In the genomic region with DNA sequence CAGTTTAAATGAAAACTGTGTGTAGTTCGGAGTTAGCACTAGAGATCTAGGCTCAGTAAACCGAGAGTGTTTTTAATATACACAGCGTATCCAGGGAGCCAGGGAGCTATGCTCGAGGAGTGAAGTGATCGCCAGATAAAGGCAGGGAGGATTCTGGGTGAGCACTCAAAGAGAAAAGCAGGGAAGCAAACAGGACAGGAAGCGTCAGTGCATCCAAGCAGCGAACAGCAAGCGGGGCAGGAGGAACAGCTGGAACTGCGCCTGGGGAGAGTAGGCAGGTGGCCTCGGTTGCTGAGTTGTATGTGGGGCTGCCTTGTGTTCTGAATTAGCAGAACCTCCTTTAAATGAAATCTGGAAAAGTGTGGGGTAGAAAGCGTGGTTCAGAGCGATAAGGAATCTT, we compare ENCODE assay signal across 12 mouse cellular contexts.
A peak's percentile ranks its signal among the peaks of the same experiment; 100 is the strongest.
DNase-seq lines count a peak whose midpoint lies in the region; ATAC-seq and TF ChIP-seq lines count a peak whose summit lies in the region.
"Had no signal": no experiment of that assay in that cellular context is flagged by ENCODE, and none has a peak within 500 bp of the region (broad histone marks: within the 10 kb centered on the region; RNA-seq: fewer than 3 reads in every experiment).

No protein-coding gene starts in this region.

- H3K4me1 ChIP-seq in forebrain, postnatal 0 days (ENCODE audit: insufficient read depth), result no peaks in the 10 kb centered on the region
- H3K4me1 ChIP-seq in forebrain, embryonic 12.5 days, result peaks cover 9% of the 10 kb centered on the region; the same call in 1 of the 2 replicates
- 0 out of 2 replicates have a peak, but pooled peaks cover 3% of the 10 kb centered on the region for H3K4me1 ChIP-seq in kidney, postnatal 0 days (replicated peaks; ENCODE audit: insufficient read depth, low read length)

- peaks cover 72% of the 10 kb centered on the region for H3K36me3 ChIP-seq in forebrain, postnatal 0 days (ENCODE audit: insufficient read depth)
- H3K36me3 ChIP-seq in forebrain, embryonic 12.5 days (replicated peaks), result no peaks in the 10 kb centered on the region
- H3K36me3 ChIP-seq in kidney, postnatal 0 days (ENCODE audit: insufficient read depth, low read length), result no peaks in the 10 kb centered on the region

- H3K4me3 ChIP-seq in forebrain, postnatal 0 days (ENCODE audit: low read depth, low read length), result no peak overlapping the region
- H3K4me3 ChIP-seq in forebrain, embryonic 12.5 days (replicated peaks), result no peak overlapping the region
- no peak overlapping the region for H3K4me3 ChIP-seq in kidney, postnatal 0 days (replicated peaks; ENCODE audit: low read depth, low read length)
- H3K4me3 ChIP-seq: heart, adult 2 months; myocyte had no signal

- H3K27ac ChIP-seq in forebrain, postnatal 0 days (ENCODE audit: low read depth, low read length), result no peak overlapping the region
- H3K27ac ChIP-seq in forebrain, embryonic 12.5 days, result no peak overlapping the region
- no peak overlapping the region for H3K27ac ChIP-seq in kidney, postnatal 0 days
- H3K27ac ChIP-seq: heart, adult 2 months had no signal

- no peak for TF ChIP-seq CTCF in forebrain, postnatal 0 days (IDR thresholded peaks at IDR 0.05; ENCODE audit: low read depth)
- TF ChIP-seq CTCF in kidney, postnatal 0 days (IDR thresholded peaks at IDR 0.05; ENCODE audit: low read depth), result no peak

- peak; percentile 26 for DNase-seq in forebrain, postnatal 0 days
- DNase-seq in kidney, postnatal 0 days (ENCODE audit: low spot score), result peak; percentile 40
- DNase-seq in kidney, postnatal 25 days, result no peak
- peak; percentile 48 to 69 for DNase-seq in right cerebral cortex, adult 2 months (ENCODE audit: low spot score in 2 of 2)
- DNase-seq in right cerebral cortex, postnatal 14 days, result no peak
- DNase-seq in adrenal gland, postnatal 36 days, result no peak
- DNase-seq in adrenal gland, postnatal 10 days, result no peak
- DNase-seq: B cell, adult 2 months; heart, adult 2 months; kidney, postnatal 36 days had no signal

- no peaks in the 10 kb centered on the region for H3K27me3 ChIP-seq in forebrain, postnatal 0 days (ENCODE audit: insufficient read depth, low read length)
- H3K27me3 ChIP-seq in forebrain, embryonic 12.5 days, result peaks cover 2% of the 10 kb centered on the region; the same call in 1 of the 2 replicates
- no peaks in the 10 kb centered on the region for H3K27me3 ChIP-seq in kidney, postnatal 0 days (ENCODE audit: insufficient read depth, low read length)

- H3K9ac ChIP-seq in forebrain, postnatal 0 days, result no peak overlapping the region
- H3K9ac ChIP-seq in forebrain, embryonic 12.5 days, result no peak overlapping the region
- no peak overlapping the region for H3K9ac ChIP-seq in kidney, postnatal 0 days (ENCODE audit: low read depth, low read length)

- H3K4me2 ChIP-seq in forebrain, postnatal 0 days (ENCODE audit: low read depth), result no peak overlapping the region
- no peak overlapping the region for H3K4me2 ChIP-seq in forebrain, embryonic 12.5 days
- H3K4me2 ChIP-seq in kidney, postnatal 0 days (ENCODE audit: low read length), result no peak overlapping the region; the same call in 1 of the 2 replicates

- no peaks in the 10 kb centered on the region for H3K9me3 ChIP-seq in forebrain, postnatal 0 days (ENCODE audit: low read length)
- H3K9me3 ChIP-seq in forebrain, embryonic 12.5 days, result no peaks in the 10 kb centered on the region
- no peaks in the 10 kb centered on the region for H3K9me3 ChIP-seq in kidney, postnatal 0 days (replicated peaks; ENCODE audit: low read length)

- no peak for ATAC-seq in forebrain, postnatal 0 days
- no peak for ATAC-seq in forebrain, embryonic 12.5 days (ENCODE audit: low FRiP score)
- ATAC-seq in kidney, postnatal 0 days (replicated peaks; ENCODE audit: low FRiP score, low read depth), result no peak

- WGBS in forebrain, postnatal 0 days, result 51% methylated on average over 12 of the region's 12 CpGs
- WGBS in forebrain, embryonic 12.5 days, result 62% methylated on average over 12 of the region's 12 CpGs
- WGBS in kidney, postnatal 0 days, result 38% methylated on average over 12 of the region's 12 CpGs

Comparison
In these comparisons a context has a peak if more than half of its experiments do, and no peak if none do; other contexts are left out.
1. DNase-seq: peak in forebrain, postnatal 0 days (single experiment), kidney, postnatal 0 days (single experiment) and right cerebral cortex, adult 2 months (2 of 2); none in kidney, postnatal 25 days (0 of 2), right cerebral cortex, postnatal 14 days (single experiment), adrenal gland, postnatal 36 days (0 of 2) and adrenal gland, postnatal 10 days (single experiment).